Mouse (Mus musculus): ENCODE measurements at regions not wholly inside any gene's neighbourhood (a gene's known extent, or its start where the extent isn't known, plus 50 kb on each side); places are given as distances from the start of the nearest gene placed in this dataset.
A peak's percentile ranks its signal among the peaks of the same experiment; 100 is the strongest.

- no peaks in the 10 kb centered on the region for H3K27me3 ChIP-seq (ENCODE audit: control insufficient read depth, insufficient read depth, low read length)
- no peak overlapping the region for H3K27ac ChIP-seq (ENCODE audit: low read depth, low read length)
These were observed 84.1 kb downstream of the Gm21962 start for GRCm38 (mm10) chr3:137755391-137755790.

GRCm38 (mm10) chr3:137762213-137762884 lies 91.0 kb downstream of the Gm21962 start:
- Histone ChIP-seq H3K27me3 (ENCODE audit: control insufficient read depth, insufficient read depth, low read length) (no peaks in the 10 kb centered on the region), H3K27ac (ENCODE audit: low read depth, low read length) (no peak overlapping the region), H3K4me2 (ENCODE audit: low read depth, low read length, severe bottlenecking) (no peak overlapping the region), H3K9ac (ENCODE audit: low read length) (no peak overlapping the region), H3K9me3 (ENCODE audit: control insufficient read depth, low read length) (no peaks in the 10 kb centered on the region), H3K4me1 (replicated peaks; ENCODE audit: control insufficient read depth, insufficient read depth, low read length) (no peaks in the 10 kb centered on the region), H3K36me3 (ENCODE audit: control insufficient read depth, insufficient read depth, low read length) (no peaks in the 10 kb centered on the region), H3K4me3 (ENCODE audit: low read depth, low read length) (no peak overlapping the region)
- no peak for DNase-seq (ENCODE audit: low spot score)
- ATAC-seq (replicated peaks; ENCODE audit: low FRiP score): no peak
- 75% methylated on average over 14 of the region's 14 CpGs for WGBS

More at GRCm38 (mm10) chr3:137755391-137755790, 84.1 kb downstream of the Gm21962 start:
- ATAC-seq (replicated peaks; ENCODE audit: low FRiP score) (no peak), DNase-seq (ENCODE audit: low spot score) (no peak)
- Histone ChIP-seq H3K4me1 (replicated peaks; ENCODE audit: control insufficient read depth, insufficient read depth, low read length) (no peaks in the 10 kb centered on the region; the same call in 1 of the 2 replicates), H3K36me3 (ENCODE audit: control insufficient read depth, insufficient read depth, low read length) (no peaks in the 10 kb centered on the region), H3K9me3 (ENCODE audit: control insufficient read depth, low read length) (no peaks in the 10 kb centered on the region), H3K4me3 (ENCODE audit: low read depth, low read length) (no peak overlapping the region), H3K9ac (ENCODE audit: low read length) (no peak overlapping the region), H3K4me2 (ENCODE audit: low read depth, low read length, severe bottlenecking) (no peak overlapping the region)
- WGBS: 88% methylated on average over 5 of the region's 5 CpGs

- Histone ChIP-seq H3K9ac (ENCODE audit: low read length) (no peak overlapping the region), H3K9me3 (ENCODE audit: control insufficient read depth, low read length) (no peaks in the 10 kb centered on the region), H3K4me3 (ENCODE audit: low read depth, low read length) (no peak overlapping the region), H3K27ac (ENCODE audit: low read depth, low read length) (no peak overlapping the region), H3K4me2 (ENCODE audit: low read depth, low read length, severe bottlenecking) (no peak overlapping the region), H3K4me1 (replicated peaks; ENCODE audit: control insufficient read depth, insufficient read depth, low read length) (no peaks in the 10 kb centered on the region), H3K27me3 (ENCODE audit: control insufficient read depth, insufficient read depth, low read length) (no peaks in the 10 kb centered on the region), H3K36me3 (ENCODE audit: control insufficient read depth, insufficient read depth, low read length) (no peaks in the 10 kb centered on the region)
- DNase-seq (ENCODE audit: low spot score) (no peak), ATAC-seq (replicated peaks; ENCODE audit: low FRiP score) (no peak)
- 90% methylated on average over 5 of the region's 5 CpGs for WGBS
These were observed 92.1 kb downstream of the Gm21962 start for GRCm38 (mm10) chr3:137763406-137763805.

- no peak for ATAC-seq (replicated peaks; ENCODE audit: low FRiP score)
- Histone ChIP-seq H3K4me2 (ENCODE audit: low read depth, low read length, severe bottlenecking) (no peak overlapping the region), H3K9ac (ENCODE audit: low read length) (no peak overlapping the region), H3K27me3 (ENCODE audit: control insufficient read depth, insufficient read depth, low read length) (no peaks in the 10 kb centered on the region), H3K9me3 (ENCODE audit: control insufficient read depth, low read length) (no peaks in the 10 kb centered on the region), H3K27ac (ENCODE audit: low read depth, low read length) (no peak overlapping the region), H3K4me1 (replicated peaks; ENCODE audit: control insufficient read depth, insufficient read depth, low read length) (no peaks in the 10 kb centered on the region), H3K4me3 (ENCODE audit: low read depth, low read length) (no peak overlapping the region), H3K36me3 (ENCODE audit: control insufficient read depth, insufficient read depth, low read length) (no peaks in the 10 kb centered on the region)
- 82% methylated on average over 4 of the region's 4 CpGs for WGBS
- no peak for DNase-seq (ENCODE audit: low spot score)
These were observed 95.7 kb upstream of the H2afz start for GRCm38 (mm10) chr3:137768627-137769026.

- H3K27ac ChIP-seq (ENCODE audit: low read depth, low read length): no peak overlapping the region
- no peak overlapping the region for H3K4me2 ChIP-seq (ENCODE audit: low read depth, low read length, severe bottlenecking)
- H3K9ac ChIP-seq (ENCODE audit: low read length): no peak overlapping the region
- no peak for DNase-seq (ENCODE audit: low spot score)
- WGBS: 81% methylated on average over 6 of the region's 6 CpGs
- H3K27me3 ChIP-seq (ENCODE audit: control insufficient read depth, insufficient read depth, low read length): peaks cover 2% of the 10 kb centered on the region; the same call in 1 of the 2 replicates
- ATAC-seq (replicated peaks; ENCODE audit: low FRiP score): no peak
- no peaks in the 10 kb centered on the region for H3K36me3 ChIP-seq (ENCODE audit: control insufficient read depth, insufficient read depth, low read length)
- peaks cover 5% of the 10 kb centered on the region for H3K4me1 ChIP-seq (replicated peaks; ENCODE audit: control insufficient read depth, insufficient read depth, low read length)
- H3K4me3 ChIP-seq (ENCODE audit: low read depth, low read length): no peak overlapping the region
- no peaks in the 10 kb centered on the region for H3K9me3 ChIP-seq (ENCODE audit: control insufficient read depth, low read length)
These were observed 89.0 kb upstream of the H2afz start for GRCm38 (mm10) chr3:137775076-137775849.

GRCm38 (mm10) chr3:137778113-137778512 lies 86.2 kb upstream of the H2afz start:
- no peaks in the 10 kb centered on the region for H3K36me3 ChIP-seq (ENCODE audit: control insufficient read depth, insufficient read depth, low read length)
- H3K4me3 ChIP-seq (ENCODE audit: low read depth, low read length): no peak overlapping the region
- H3K27me3 ChIP-seq (ENCODE audit: control insufficient read depth, insufficient read depth, low read length): peaks cover 2% of the 10 kb centered on the region; the same call in 1 of the 2 replicates
- no peak overlapping the region for H3K27ac ChIP-seq (ENCODE audit: low read depth, low read length)
- no peaks in the 10 kb centered on the region for H3K9me3 ChIP-seq (ENCODE audit: control insufficient read depth, low read length)
- H3K4me1 ChIP-seq (replicated peaks; ENCODE audit: control insufficient read depth, insufficient read depth, low read length): peaks cover 7% of the 10 kb centered on the region
- ATAC-seq (replicated peaks; ENCODE audit: low FRiP score): peak; percentile 49; the same call in 1 of the 2 replicates
- H3K9ac ChIP-seq (ENCODE audit: low read length): no peak overlapping the region
- no peak for DNase-seq (ENCODE audit: low spot score)
- no peak overlapping the region for H3K4me2 ChIP-seq (ENCODE audit: low read depth, low read length, severe bottlenecking)
- WGBS: 42% methylated on average over 7 of the region's 7 CpGs

- Histone ChIP-seq H3K27ac (ENCODE audit: low read depth, low read length) (no peak overlapping the region), H3K36me3 (ENCODE audit: control insufficient read depth, insufficient read depth, low read length) (no peaks in the 10 kb centered on the region), H3K4me2 (ENCODE audit: low read depth, low read length, severe bottlenecking) (peak overlapping the region; percentile 35; the same call in 1 of the 2 replicates), H3K9ac (ENCODE audit: low read length) (no peak overlapping the region), H3K4me3 (ENCODE audit: low read depth, low read length) (no peak overlapping the region), H3K27me3 (ENCODE audit: control insufficient read depth, insufficient read depth, low read length) (peaks cover 2% of the 10 kb centered on the region; the same call in 1 of the 2 replicates), H3K4me1 (replicated peaks; ENCODE audit: control insufficient read depth, insufficient read depth, low read length) (peaks cover 15% of the 10 kb centered on the region), H3K9me3 (ENCODE audit: control insufficient read depth, low read length) (no peaks in the 10 kb centered on the region)
- no peak; the same call in 1 of the 2 replicates for ATAC-seq (replicated peaks; ENCODE audit: low FRiP score)
- WGBS: 3% methylated on average over 11 of the region's 11 CpGs
- DNase-seq (ENCODE audit: low spot score): peak; percentile 57
These were observed 84.3 kb upstream of the H2afz start for GRCm38 (mm10) chr3:137780029-137780428.

- H3K9ac ChIP-seq (ENCODE audit: low read length): no peak overlapping the region
- ATAC-seq (replicated peaks; ENCODE audit: low FRiP score) (no peak), DNase-seq (ENCODE audit: low spot score) (no peak)
- H3K4me3 ChIP-seq (ENCODE audit: low read depth, low read length): no peak overlapping the region
- H3K9me3 ChIP-seq (ENCODE audit: control insufficient read depth, low read length): no peaks in the 10 kb centered on the region
- 87% methylated on average over 5 of the region's 5 CpGs for WGBS
- H3K4me1 ChIP-seq (replicated peaks; ENCODE audit: control insufficient read depth, insufficient read depth, low read length): peaks cover 16% of the 10 kb centered on the region
- no peaks in the 10 kb centered on the region for H3K36me3 ChIP-seq (ENCODE audit: control insufficient read depth, insufficient read depth, low read length)
- peaks cover 2% of the 10 kb centered on the region; the same call in 1 of the 2 replicates for H3K27me3 ChIP-seq (ENCODE audit: control insufficient read depth, insufficient read depth, low read length)
- H3K4me2 ChIP-seq (ENCODE audit: low read depth, low read length, severe bottlenecking): no peak overlapping the region
- no peak overlapping the region for H3K27ac ChIP-seq (ENCODE audit: low read depth, low read length)
These were observed 81.5 kb upstream of the H2afz start for GRCm38 (mm10) chr3:137782836-137783235.

All from forebrain, embryonic 11.5 days (tissue).